Mouse (Mus musculus): ENCODE measurements around the gene Maco1.

- no peak for TF ChIP-seq CTCF (IDR thresholded peaks at IDR 0.05; ENCODE audit: borderline replicate concordance, control insufficient read depth, extremely low read depth, insufficient read depth, low read length, poor library complexity)
- TF ChIP-seq POLR2A (IDR thresholded peaks at IDR 0.05; ENCODE audit: control insufficient read depth, extremely low read depth, insufficient read depth, low read length, poor library complexity), result no peak
Measured at GRCm38 (mm10) chr4:134753516-134754261, 99.5 kb downstream of the Maco1 start.
